Mouse (Mus musculus) midbrain, embryonic 12.5 days (tissue): ENCODE data around the gene Cryzl1. TPM values are rescaled to one million over a fixed set of nuclear protein-coding genes. Genes with fewer than 3 reads are reported as not detected.

Experiments
- ATAC-seq: fragments of 200-750 bp; cut with Nextera tagmentation; 2 replicates; pipeline ENCODE4 v1.8.0; 2017; ENCODE audit warnings: low read depth, moderate TSS enrichment, moderate library complexity; ENCODE audit not compliant: low FRiP score
- H3K27ac ChIP-seq: fragments of 300-500 bp; sonication (generic); replicated peaks from 2 replicates; pipeline ENCODE4 v1.5.1; 2016; ENCODE audit warnings: mild to moderate bottlenecking
- H3K27me3 ChIP-seq: fragments of 300-500 bp; sonication (generic); 2 replicates; pipeline ENCODE4 v1.6.1; 2016; ENCODE audit warnings: mild to moderate bottlenecking
- H3K36me3 ChIP-seq: fragments of 300-500 bp; sonication (generic); 2 replicates; pipeline ENCODE4 v1.6.1; 2016
- H3K4me1 ChIP-seq: fragments of 300-500 bp; sonication (generic); 2 replicates; pipeline ENCODE4 v1.6.1; 2016
- H3K4me2 ChIP-seq: fragments of 300-500 bp; sonication (generic); replicated peaks from 2 replicates; pipeline ENCODE4 v1.6.1; 2016; ENCODE audit warnings: mild to moderate bottlenecking, moderate library complexity
- H3K4me3 ChIP-seq: fragments of 300-500 bp; sonication (generic); 2 replicates; pipeline ENCODE4 v1.5.1; 2016; ENCODE audit warnings: mild to moderate bottlenecking
- H3K9ac ChIP-seq: fragments of 300-500 bp; sonication (generic); replicated peaks from 2 replicates; pipeline ENCODE4 v1.6.1; 2016; ENCODE audit warnings: mild to moderate bottlenecking, moderate library complexity
- H3K9me3 ChIP-seq: fragments of 300-500 bp; sonication (generic); 2 replicates; pipeline ENCODE4 v1.6.1; 2016; ENCODE audit warnings: mild to moderate bottlenecking
- WGBS: fragments of 180-500 bp; shearing (Covaris S2); methylation state at CpG from one replicate; pipeline ENCODE4 v1.1.7; 2016; 5-methylcytosine and 5-hydroxymethylcytosine counted together
- polyA plus RNA-seq: library from polyadenylated mRNA; unstranded; fragments of >200 nt; fragmentation: Nextera tagmentation; extraction: Ambion mirVana; gene quantifications from 2 replicates; pipeline ENCODE4 v1.2.1, GENCODE M21; 2016

The Cryzl1 gene
- polyA plus RNA-seq, 1 experiment from 2014 or later = 81.7 TPM

DNA sequence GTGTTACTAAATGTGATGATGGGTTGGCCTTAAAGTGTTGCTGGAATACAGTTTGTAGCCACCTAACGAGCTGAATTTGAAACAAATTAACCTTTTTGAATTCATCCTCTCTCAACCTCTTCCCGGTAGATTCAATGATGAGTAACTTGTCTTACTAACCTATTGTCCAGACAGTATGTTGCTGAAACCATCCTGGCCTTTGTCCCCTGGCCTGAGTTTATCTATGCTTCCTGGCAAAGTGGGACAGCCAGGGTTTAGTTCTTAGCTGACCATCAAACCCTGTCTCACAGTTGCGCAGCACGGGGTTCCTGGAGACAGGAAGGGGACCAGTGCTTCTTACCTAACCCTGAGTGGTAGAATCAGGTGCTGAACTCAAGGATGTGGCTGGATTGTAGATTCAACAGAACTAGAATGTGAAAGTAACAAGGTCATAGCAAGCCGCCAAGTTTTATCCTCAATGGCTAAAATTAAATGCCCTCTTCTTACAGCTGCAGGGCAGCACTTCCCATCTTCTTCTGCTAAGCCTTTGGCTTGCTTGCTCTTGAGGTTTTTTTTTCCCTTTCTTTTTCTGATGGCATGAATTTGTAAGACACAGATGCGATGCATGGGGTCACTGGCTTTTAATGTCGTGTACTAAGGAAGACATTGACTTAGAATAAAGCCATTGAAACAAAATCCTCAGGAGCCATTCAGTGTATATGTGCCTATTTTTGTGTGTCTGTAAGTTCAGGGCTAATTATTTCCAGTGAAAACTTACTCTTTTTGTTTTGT, 7.5 kb upstream of the Cryzl1 start:
- no peaks in the 10 kb centered on the region for H3K9me3 ChIP-seq
- peaks cover 62% of the 10 kb centered on the region for H3K4me1 ChIP-seq
- no peak overlapping the region for H3K9ac ChIP-seq
- 73% methylated on average over 7 of the region's 7 CpGs for WGBS
- H3K4me2 ChIP-seq = no peak overlapping the region
- H3K27me3 ChIP-seq = no peaks in the 10 kb centered on the region
- no peak overlapping the region for H3K27ac ChIP-seq
- no peak for ATAC-seq
- H3K4me3 ChIP-seq = no peak overlapping the region
- no peaks in the 10 kb centered on the region for H3K36me3 ChIP-seq

DNA sequence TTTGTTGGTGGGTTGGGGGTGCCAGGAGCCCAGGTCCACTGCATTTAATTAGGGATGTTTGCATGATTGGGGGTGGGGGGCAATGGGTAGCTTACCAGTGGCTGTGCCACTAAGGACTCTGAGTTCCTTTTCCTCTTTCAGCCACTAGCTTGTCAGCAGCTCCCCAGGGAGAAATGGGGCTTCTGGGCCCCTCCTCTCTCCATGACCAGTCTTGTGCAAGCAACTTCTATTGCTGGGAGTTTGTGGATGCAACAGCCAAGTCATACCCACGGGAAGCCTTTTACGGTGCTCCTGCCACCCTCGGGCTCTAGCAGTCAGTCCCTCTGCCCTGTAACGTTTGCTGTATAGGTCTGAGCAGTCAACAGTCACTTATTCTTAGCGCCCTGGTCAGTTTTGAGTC, 6.0 kb upstream of the Cryzl1 start:
- Histone ChIP-seq H3K27ac (no peak overlapping the region), H3K4me3 (no peak overlapping the region), H3K4me2 (no peak overlapping the region), H3K9ac (no peak overlapping the region), H3K4me1 (peaks cover 59% of the 10 kb centered on the region), H3K36me3 (no peaks in the 10 kb centered on the region), H3K9me3 (no peaks in the 10 kb centered on the region), H3K27me3 (no peaks in the 10 kb centered on the region)
- WGBS = 69% methylated on average over 5 of the region's 5 CpGs
- ATAC-seq = no peak

DNA sequence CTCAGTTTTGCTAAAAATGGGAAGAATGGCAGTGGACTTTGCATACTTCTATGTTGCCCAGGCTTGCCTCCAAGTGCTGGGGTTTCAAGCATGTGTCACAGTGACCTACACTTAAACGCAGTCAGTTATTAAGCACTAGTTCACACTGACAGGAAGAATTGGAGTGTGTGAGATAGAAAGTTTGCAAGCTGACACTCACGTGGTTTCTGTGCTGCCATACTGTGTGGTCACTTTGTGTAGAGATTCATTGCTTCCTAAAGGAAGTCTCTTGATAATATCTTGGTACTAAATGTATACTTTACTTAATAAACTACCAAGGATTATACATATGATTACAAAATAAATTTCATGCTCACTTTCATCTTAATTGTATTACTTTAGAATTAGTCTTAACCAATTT, 4.0 kb upstream of the Cryzl1 start:
- H3K4me2 ChIP-seq = no peak overlapping the region
- peaks cover 58% of the 10 kb centered on the region for H3K4me1 ChIP-seq

DNA sequence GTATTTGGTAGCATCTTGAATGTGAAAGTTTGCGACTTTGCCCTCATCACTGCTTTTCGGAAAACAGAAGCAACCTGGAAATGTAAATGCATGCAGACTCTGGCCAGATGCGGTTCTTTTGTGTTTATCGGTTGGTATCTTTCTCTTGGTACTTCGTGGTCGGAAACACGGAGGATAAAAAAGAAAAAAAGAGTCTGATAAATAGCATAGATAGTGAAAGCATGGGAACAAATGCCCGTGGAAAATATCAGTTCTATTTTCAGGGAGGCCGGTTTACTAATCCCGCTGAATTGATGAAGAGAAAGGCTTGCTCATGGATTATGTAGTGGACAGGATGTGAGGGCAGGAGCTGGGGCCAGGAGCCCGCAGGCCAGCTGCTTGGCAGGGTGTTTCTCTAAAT, 1.7 kb upstream of the Cryzl1 start:
- Histone ChIP-seq H3K9ac (peak overlapping the region; percentile 97), H3K4me3 (peak overlapping the region; percentile 96), H3K4me2 (peak overlapping the region; percentile 77), H3K9me3 (no peaks in the 10 kb centered on the region), H3K27ac (peak overlapping the region; percentile 96), H3K27me3 (no peaks in the 10 kb centered on the region), H3K4me1 (peaks cover 48% of the 10 kb centered on the region), H3K36me3 (no peaks in the 10 kb centered on the region)
- ATAC-seq = no peak
- under 1% methylated on average over 11 of the region's 11 CpGs for WGBS

More for the DNA sequence above, 4.0 kb upstream of the Cryzl1 start:
- H3K27me3 ChIP-seq = no peaks in the 10 kb centered on the region
- H3K27ac ChIP-seq = no peak overlapping the region
- no peaks in the 10 kb centered on the region for H3K36me3 ChIP-seq
- no peak overlapping the region for H3K9ac ChIP-seq
- no peaks in the 10 kb centered on the region for H3K9me3 ChIP-seq
- ATAC-seq = no peak
- no peak overlapping the region for H3K4me3 ChIP-seq
- WGBS = 86% methylated on average over 2 of the region's 2 CpGs

DNA sequence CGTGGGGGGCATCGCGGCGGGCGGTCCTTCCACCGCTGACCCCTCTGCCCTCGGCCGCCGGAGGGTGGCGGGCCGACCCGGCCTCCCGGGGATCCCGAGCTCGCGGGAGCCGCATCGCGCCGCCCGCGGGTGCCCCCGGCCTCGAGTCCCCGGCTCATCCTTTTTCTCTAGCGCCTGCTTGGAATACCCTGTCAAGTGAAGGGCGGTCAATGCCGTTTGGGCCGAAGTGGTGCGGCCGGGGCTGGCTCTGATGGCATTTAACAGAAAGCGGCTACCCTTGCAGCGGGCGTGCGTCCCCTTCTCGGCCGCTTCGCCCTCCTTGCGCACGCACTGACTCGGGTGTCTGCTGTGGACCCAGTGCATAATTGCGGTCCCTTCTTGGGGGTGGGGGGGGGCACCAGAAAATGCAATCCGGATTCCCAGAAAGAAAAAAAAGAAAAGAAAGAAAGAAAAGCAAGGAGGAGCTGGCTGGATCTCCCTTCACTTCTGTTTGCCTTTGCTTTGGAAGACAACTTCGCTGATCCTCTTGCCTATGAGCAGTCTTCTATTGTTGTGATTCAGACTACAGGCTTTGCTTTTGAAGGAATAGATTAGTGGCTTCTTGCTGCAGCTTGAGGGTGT, 1.2 kb upstream of the Cryzl1 start:
- 0 out of 2 replicates have a peak, but pooled peaks have one; percentile 1 for ATAC-seq
- WGBS = under 1% methylated on average over 34 of the region's 44 CpGs
- Histone ChIP-seq H3K27me3 (no peaks in the 10 kb centered on the region), H3K36me3 (no peaks in the 10 kb centered on the region), H3K4me1 (peaks cover 42% of the 10 kb centered on the region), H3K4me2 (peak overlapping the region; percentile 77), H3K27ac (peak overlapping the region; percentile 96), H3K9me3 (no peaks in the 10 kb centered on the region), H3K4me3 (peak overlapping the region; percentile 96), H3K9ac (peak overlapping the region; percentile 97)

DNA sequence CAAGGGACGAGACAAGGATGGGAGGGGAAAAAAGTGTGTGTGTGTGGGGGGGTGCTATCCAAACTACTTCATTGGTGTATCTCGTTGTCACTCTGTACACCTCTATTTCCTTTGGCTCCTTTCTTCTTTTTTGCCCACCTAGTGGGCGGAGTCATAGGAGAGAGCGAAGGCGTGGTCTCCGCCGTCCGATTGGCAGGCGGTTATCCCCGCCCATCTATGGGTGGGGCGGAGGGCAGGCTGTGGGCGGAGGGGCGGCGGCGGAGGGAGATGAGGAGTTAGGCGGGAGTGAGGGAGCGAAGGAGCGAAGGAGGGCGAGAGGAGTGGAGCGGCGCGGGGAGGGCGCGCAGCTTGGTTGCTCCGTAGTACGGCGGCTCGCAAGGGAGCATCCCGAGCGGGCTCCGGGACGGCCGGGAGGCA, 299 bp upstream of the Cryzl1 start, which contains the start of gene Itsn1:
Gene Itsn1 (plus strand): TSS at position 216 of the 417 bp plus-strand sequence.
- H3K4me1 ChIP-seq = peaks cover 34% of the 10 kb centered on the region
- peak; percentile 93 for ATAC-seq
- peak within 1 kb of the TSS; percentile 96 for H3K27ac ChIP-seq
- WGBS = under 1% methylated on average over 33 of the region's 33 CpGs
- H3K9me3 ChIP-seq = no peaks in the 10 kb centered on the region
- peak within 1 kb of the TSS; percentile 96 for H3K4me3 ChIP-seq
- peak within 1 kb of the TSS; percentile 77 for H3K4me2 ChIP-seq
- H3K9ac ChIP-seq = peak within 1 kb of the TSS; percentile 97
- no peaks in the 10 kb centered on the region; the same call in 1 of the 2 replicates for H3K36me3 ChIP-seq
- H3K27me3 ChIP-seq = no peaks in the 10 kb centered on the region

DNA sequence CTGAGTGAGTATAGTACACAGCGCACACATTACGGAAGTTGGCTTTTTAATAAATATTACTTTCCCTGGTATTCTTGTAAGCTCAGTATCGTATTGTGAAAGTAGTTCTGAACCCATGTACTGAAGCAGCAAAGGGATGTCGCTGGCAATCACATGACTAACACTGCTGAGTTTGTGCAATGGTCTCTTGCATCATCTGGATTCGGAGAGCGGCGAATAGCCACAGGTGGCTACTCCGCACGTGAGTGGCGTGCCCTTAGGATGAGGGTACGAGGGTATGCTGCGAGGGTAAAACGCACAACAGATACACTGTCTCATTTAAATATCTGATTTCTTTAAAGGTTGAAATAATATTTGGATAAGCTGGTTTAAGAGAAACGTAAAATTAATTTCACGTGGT, 1.3 kb downstream of the Cryzl1 start:
- H3K27me3 ChIP-seq = no peaks in the 10 kb centered on the region
- H3K27ac ChIP-seq = 0 out of 2 replicates have a peak overlapping the region, but pooled peaks have one; percentile 69
- peaks cover 30% of the 10 kb centered on the region for H3K4me1 ChIP-seq
- peak overlapping the region; percentile 61 for H3K9ac ChIP-seq
- no peak for ATAC-seq
- H3K9me3 ChIP-seq = no peaks in the 10 kb centered on the region
- peak overlapping the region; percentile 96 for H3K4me3 ChIP-seq
- H3K4me2 ChIP-seq = peak overlapping the region; percentile 77
- WGBS = 92% methylated on average over 15 of the region's 15 CpGs
- no peaks in the 10 kb centered on the region; the same call in 1 of the 2 replicates for H3K36me3 ChIP-seq

DNA sequence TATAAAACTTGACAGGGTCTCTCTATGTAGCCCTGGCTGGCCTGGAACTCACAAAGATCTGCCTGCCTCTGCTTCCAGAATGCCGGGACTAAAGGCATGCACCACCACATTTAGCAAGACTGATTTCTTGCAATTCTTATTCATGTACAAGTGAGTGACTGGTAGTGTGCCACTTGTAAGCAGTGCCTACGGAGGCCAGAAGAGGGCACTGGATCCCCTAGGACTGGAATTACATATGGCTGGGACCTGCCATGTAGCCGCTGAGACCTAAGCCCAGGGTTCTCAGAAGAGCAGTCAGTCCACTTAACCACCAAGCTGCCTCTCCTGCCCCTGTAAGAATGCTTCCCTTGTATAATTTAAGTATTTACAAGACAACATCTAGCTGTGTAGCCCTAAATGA, 4.5 kb downstream of the Cryzl1 start:
- WGBS = 47% methylated on average over 3 of the region's 3 CpGs
- H3K27ac ChIP-seq = no peak overlapping the region
- no peak overlapping the region for H3K9ac ChIP-seq
- ATAC-seq = no peak
- H3K36me3 ChIP-seq = peaks cover 16% of the 10 kb centered on the region
- H3K27me3 ChIP-seq = no peaks in the 10 kb centered on the region
- no peak overlapping the region for H3K4me2 ChIP-seq
- no peaks in the 10 kb centered on the region for H3K9me3 ChIP-seq
- peaks cover 16% of the 10 kb centered on the region for H3K4me1 ChIP-seq
- H3K4me3 ChIP-seq = no peak overlapping the region

DNA sequence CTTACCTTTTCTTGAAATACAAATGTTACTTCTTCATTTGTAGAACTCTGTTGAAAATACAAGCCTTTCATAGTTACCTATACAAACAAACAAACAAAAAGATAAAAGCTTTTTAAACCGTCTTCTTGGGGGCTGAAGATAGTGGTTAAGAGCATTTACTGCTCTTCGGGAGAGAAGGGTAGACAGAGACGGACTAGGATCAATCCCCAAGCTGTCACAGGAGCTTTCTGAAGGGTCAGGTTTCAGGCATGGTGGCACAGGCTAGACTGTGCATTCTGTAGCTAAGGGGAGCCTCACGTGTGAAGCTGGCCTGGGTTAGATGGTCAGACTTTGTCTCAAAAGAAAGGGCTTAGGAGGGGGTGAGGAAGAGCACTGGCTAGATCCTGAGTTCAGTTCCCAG, 11.4 kb downstream of the Cryzl1 start:
- H3K4me1 ChIP-seq = 0 out of 2 replicates have a peak, but pooled peaks cover under 1% of the 10 kb centered on the region
- peaks cover 58% of the 10 kb centered on the region for H3K36me3 ChIP-seq
- H3K27me3 ChIP-seq = no peaks in the 10 kb centered on the region
- H3K9me3 ChIP-seq = no peaks in the 10 kb centered on the region
- H3K4me2 ChIP-seq = no peak overlapping the region
- ATAC-seq = no peak
- no peak overlapping the region for H3K4me3 ChIP-seq
- no peak overlapping the region for H3K9ac ChIP-seq
- WGBS = 90% methylated on average over 4 of the region's 4 CpGs
- H3K27ac ChIP-seq = no peak overlapping the region

DNA sequence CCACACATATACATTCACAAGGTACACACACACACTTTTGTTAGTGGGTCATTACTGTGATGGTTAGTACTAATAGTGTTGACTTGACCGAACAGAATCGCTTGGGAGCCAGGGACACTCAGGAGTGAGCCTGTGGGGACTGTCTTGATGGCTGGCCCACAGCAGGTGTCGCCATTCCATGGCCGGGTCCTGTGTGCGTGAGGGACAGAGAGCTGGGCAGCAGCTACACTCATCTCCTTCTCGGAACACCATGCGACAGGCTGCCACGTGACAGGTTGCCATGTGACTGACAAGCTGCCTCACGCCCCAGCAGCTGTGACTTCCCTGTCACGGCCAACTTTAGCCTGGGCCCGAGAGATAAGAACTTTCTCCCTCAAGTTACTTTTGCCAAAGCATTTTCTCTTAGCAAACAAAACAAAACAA, 11.8 kb downstream of the Cryzl1 start:
- WGBS = 88% methylated on average over 11 of the region's 11 CpGs
- no peak overlapping the region for H3K27ac ChIP-seq
- peaks cover 61% of the 10 kb centered on the region for H3K36me3 ChIP-seq
- ATAC-seq = no peak
- no peak overlapping the region for H3K9ac ChIP-seq
- no peak overlapping the region for H3K4me2 ChIP-seq
- H3K9me3 ChIP-seq = no peaks in the 10 kb centered on the region
- H3K4me3 ChIP-seq = no peak overlapping the region
- H3K27me3 ChIP-seq = no peaks in the 10 kb centered on the region
- H3K4me1 ChIP-seq = no peaks in the 10 kb centered on the region

DNA sequence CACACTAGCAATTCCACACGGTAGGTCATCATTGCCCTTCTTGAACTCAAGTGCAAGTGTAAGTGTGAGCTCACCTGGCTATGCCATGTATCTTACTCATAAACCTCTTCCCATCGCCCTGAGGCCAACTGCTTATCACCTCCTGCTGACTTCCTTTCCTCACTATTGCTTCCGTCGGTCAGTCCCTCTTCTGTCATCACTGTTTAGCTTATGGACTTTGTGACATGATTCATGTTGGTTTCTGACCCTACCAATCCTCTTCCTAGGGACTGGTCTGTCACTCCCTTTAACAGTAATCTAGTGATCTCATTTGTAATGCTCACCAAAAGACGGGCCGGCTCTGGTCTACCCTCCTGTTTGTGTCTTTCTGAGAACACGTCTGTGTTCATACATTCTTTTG, 18.5 kb downstream of the Cryzl1 start:
- no peak for ATAC-seq
- 93% methylated on average over 7 of the region's 7 CpGs for WGBS
- H3K36me3 ChIP-seq = peaks cover 73% of the 10 kb centered on the region
- H3K9me3 ChIP-seq = no peaks in the 10 kb centered on the region
- no peaks in the 10 kb centered on the region for H3K4me1 ChIP-seq
- no peak overlapping the region for H3K9ac ChIP-seq
- H3K4me2 ChIP-seq = no peak overlapping the region
- no peaks in the 10 kb centered on the region for H3K27me3 ChIP-seq
- H3K4me3 ChIP-seq = no peak overlapping the region
- no peak overlapping the region for H3K27ac ChIP-seq

DNA sequence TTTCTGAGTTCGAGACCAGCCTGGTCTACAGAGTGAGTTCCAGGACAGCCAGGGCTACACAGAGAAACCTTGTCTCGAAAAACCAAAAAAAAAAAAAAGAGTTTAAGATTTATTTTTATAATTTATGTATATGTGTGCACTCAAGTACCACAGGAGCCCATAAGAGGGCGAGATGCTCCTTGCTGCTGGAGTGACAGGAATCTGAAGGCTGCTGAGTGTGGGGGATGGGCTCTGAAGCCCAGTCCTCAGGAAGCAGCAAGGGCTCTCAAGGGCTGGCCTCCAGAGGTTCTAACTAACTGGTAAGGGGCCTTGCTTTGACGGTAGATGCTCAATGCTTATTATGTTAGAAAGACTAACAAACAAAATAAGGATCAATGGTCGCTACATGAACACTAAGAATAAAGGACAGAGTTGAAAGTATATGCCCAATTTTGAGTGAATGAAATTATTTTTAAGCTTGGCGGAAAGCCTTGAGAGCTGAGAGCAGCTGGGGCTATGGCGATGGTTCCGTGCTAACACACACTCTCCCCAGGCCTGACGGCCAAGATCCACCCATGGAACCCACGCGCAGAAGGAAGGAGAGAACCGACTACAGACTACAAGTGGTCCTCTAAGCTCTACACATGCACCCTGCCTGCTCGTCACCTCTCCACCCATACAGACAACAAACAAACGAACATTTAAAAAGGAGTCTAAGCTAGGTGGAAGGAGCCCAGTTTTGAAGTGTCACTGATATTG, 24.0 kb downstream of the Cryzl1 start:
- H3K4me3 ChIP-seq = no peak overlapping the region
- no peaks in the 10 kb centered on the region for H3K4me1 ChIP-seq
- 80% methylated on average over 14 of the region's 14 CpGs for WGBS
- no peak overlapping the region for H3K4me2 ChIP-seq
- H3K27me3 ChIP-seq = no peaks in the 10 kb centered on the region
- H3K9ac ChIP-seq = no peak overlapping the region
- H3K27ac ChIP-seq = no peak overlapping the region
- peaks cover 55% of the 10 kb centered on the region for H3K36me3 ChIP-seq
- ATAC-seq = no peak
- H3K9me3 ChIP-seq = no peaks in the 10 kb centered on the region
